Mouse (Mus musculus): ENCODE data around the gene 4933417A18Rik. TPM values are rescaled to one million over a fixed set of nuclear protein-coding genes. Genes with fewer than 3 reads are reported as not detected.
"Not testable (repeated sequence)": the region's sequence is repeated elsewhere in the genome, so short reads cannot be mapped to it uniquely, and the experiment has no call there.

4933417A18Rik gene
- polyA plus RNA-seq, 1 experiment = not detected

DNA sequence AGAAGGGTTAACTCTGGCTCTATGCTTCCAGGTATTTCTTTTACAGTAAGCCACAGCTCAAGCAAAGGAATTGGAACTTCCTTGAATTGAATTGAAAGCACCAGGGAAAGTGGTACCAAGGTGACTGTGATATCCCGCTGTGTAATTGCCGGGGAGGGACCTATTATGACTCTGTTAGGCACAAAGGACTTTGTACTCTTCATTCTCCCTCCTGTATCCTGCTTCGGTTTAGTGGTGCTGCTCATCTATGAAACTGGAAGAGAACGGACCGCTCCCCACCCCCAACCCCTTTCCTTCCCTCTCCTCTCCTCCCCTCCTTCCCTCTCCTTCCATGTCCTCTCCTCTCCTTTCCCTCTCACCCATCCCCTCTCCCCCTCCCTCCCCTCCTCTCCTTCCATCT lies 40.7 kb downstream of the 4933417A18Rik start:
- Histone ChIP-seq H3K4me2 (ENCODE audit: low read depth) (no peak overlapping the region), H3K79me2 (ENCODE audit: control insufficient read depth, insufficient read depth) (no peaks in the 10 kb centered on the region), H3ac (ENCODE audit: control insufficient read depth, insufficient read length) (no peak overlapping the region), H3K36me3 (ENCODE audit: control insufficient read depth, insufficient read depth) (no peaks in the 10 kb centered on the region), H3K27me3 (ENCODE audit: control insufficient read depth, insufficient read depth, insufficient read length) (no peaks in the 10 kb centered on the region), H3K4me3 (no peak overlapping the region)
- no peak for TF ChIP-seq E2F4 (IDR thresholded peaks at IDR 0.05; ENCODE audit: insufficient read depth)
- TF ChIP-seq TCF12 (IDR thresholded peaks at IDR 0.05; ENCODE audit: insufficient read depth, poor library complexity, severe bottlenecking) = no peak
- TF ChIP-seq POLR2A (IDR thresholded peaks at IDR 0.05; ENCODE audit: insufficient read length, low read depth) = no peak
- no peak for TF ChIP-seq CEBPB (IDR thresholded peaks at IDR 0.05; ENCODE audit: insufficient read depth, poor library complexity, severe bottlenecking)
- TF ChIP-seq USF1 (IDR thresholded peaks at IDR 0.05; ENCODE audit: low read depth) = no peak
- no peak for TF ChIP-seq MAX (IDR thresholded peaks at IDR 0.05; ENCODE audit: low read depth)
- no peak for TF ChIP-seq TCF3 (IDR thresholded peaks at IDR 0.05; ENCODE audit: insufficient read length, low read depth)
- no peak for TF ChIP-seq MYOD1 (IDR thresholded peaks at IDR 0.05; ENCODE audit: control insufficient read depth in 1 of 3, insufficient read length in 2 of 3, low read depth in 2 of 3)

- H3K4me3 ChIP-seq; H3K4me2 ChIP-seq (ENCODE audit: low read depth); H3K36me3 ChIP-seq (ENCODE audit: control insufficient read depth, insufficient read depth); H3ac ChIP-seq (ENCODE audit: control insufficient read depth, insufficient read length); H3K79me2 ChIP-seq (ENCODE audit: control insufficient read depth, insufficient read depth); H3K27me3 ChIP-seq (ENCODE audit: control insufficient read depth, insufficient read depth, insufficient read length): not testable (repeated sequence)
These were observed 41.4 kb downstream of the 4933417A18Rik start for GRCm38 (mm10) chr13:34965647-34966046.

DNA sequence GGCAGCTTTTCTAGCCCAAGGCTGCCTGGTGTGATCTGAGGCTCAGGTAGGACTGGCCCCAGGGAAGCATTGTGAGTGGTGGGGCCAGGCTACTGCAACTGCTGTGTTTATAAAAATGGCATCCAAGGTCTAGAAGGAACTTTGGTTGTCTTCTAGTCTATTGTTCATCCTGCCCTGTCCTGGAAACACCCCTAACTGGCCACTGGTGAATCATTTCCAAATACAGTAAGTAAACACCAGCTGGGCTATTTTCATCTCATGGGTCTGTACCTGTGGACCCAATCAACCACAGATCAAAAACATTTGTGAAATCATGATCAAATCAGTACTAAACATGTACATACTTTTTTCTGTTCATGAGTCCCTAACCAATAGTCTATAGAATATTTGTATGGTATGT lies 48.2 kb downstream of the 4933417A18Rik start:
- not testable (repeated sequence) for H3ac ChIP-seq (ENCODE audit: control insufficient read depth, insufficient read length); H3K79me2 ChIP-seq (ENCODE audit: control insufficient read depth, insufficient read depth); H3K27me3 ChIP-seq (ENCODE audit: control insufficient read depth, insufficient read depth, insufficient read length); H3K4me2 ChIP-seq (ENCODE audit: low read depth); H3K4me3 ChIP-seq; H3K36me3 ChIP-seq (ENCODE audit: control insufficient read depth, insufficient read depth)

- Histone ChIP-seq H3K36me3 (ENCODE audit: control insufficient read depth, insufficient read depth) (peaks cover 12% of the 10 kb centered on the region), H3K27me3 (ENCODE audit: control insufficient read depth, insufficient read depth, insufficient read length) (no peaks in the 10 kb centered on the region), H3K4me3 (no peak overlapping the region), H3K79me2 (ENCODE audit: control insufficient read depth, insufficient read depth) (no peaks in the 10 kb centered on the region), H3K4me2 (ENCODE audit: low read depth) (no peak overlapping the region), H3ac (ENCODE audit: control insufficient read depth, insufficient read length) (no peak overlapping the region)
- TF ChIP-seq POLR2A (IDR thresholded peaks at IDR 0.05; ENCODE audit: insufficient read length, low read depth) (no peak), TCF12 (IDR thresholded peaks at IDR 0.05; ENCODE audit: insufficient read depth, poor library complexity, severe bottlenecking) (no peak), E2F4 (IDR thresholded peaks at IDR 0.05; ENCODE audit: insufficient read depth) (no peak), REST (IDR thresholded peaks at IDR 0.05; ENCODE audit: insufficient read depth, insufficient read length) (no peak), TCF3 (IDR thresholded peaks at IDR 0.05; ENCODE audit: insufficient read length, low read depth) (no peak), MAX (IDR thresholded peaks at IDR 0.05; ENCODE audit: low read depth) (no peak), USF1 (IDR thresholded peaks at IDR 0.05; ENCODE audit: low read depth) (no peak), MYOD1 (IDR thresholded peaks at IDR 0.05; ENCODE audit: control insufficient read depth in 1 of 3, insufficient read length in 2 of 3, low read depth in 2 of 3) (no peak), CEBPB (IDR thresholded peaks at IDR 0.05; ENCODE audit: insufficient read depth, poor library complexity, severe bottlenecking) (no peak)
These were observed 48.9 kb downstream of the 4933417A18Rik start for GRCm38 (mm10) chr13:34973149-34973548.

DNA sequence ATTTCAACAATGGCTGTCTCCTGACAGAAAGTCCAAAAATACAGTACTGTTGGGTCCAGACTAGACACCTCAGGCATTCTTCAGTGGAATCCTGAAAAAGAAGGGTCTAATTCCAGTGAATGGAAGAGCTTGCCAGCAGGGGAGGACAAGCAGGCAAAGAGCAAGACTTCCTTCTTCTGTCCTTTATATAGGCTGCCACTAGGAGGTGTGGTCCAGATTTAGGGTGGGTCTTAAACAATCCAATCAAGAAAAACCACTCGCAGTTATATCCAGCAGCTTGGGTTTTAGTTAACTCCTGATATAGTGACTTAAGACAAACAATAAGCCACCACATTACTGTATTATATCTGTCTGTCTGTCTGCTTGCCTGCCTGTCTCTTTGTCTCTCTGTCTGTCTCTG lies 49.6 kb downstream of the 4933417A18Rik start:
- H3K4me2 ChIP-seq (ENCODE audit: low read depth) = no peak overlapping the region
- H3K36me3 ChIP-seq (ENCODE audit: control insufficient read depth, insufficient read depth) = peaks cover 16% of the 10 kb centered on the region
- no peaks in the 10 kb centered on the region for H3K27me3 ChIP-seq (ENCODE audit: control insufficient read depth, insufficient read depth, insufficient read length)
- no peaks in the 10 kb centered on the region for H3K79me2 ChIP-seq (ENCODE audit: control insufficient read depth, insufficient read depth)
- TF ChIP-seq TCF12 (IDR thresholded peaks at IDR 0.05; ENCODE audit: insufficient read depth, poor library complexity, severe bottlenecking) (no peak), SRF (IDR thresholded peaks at IDR 0.05; ENCODE audit: control insufficient read depth, insufficient read length, low read depth) (no peak), REST (IDR thresholded peaks at IDR 0.05; ENCODE audit: insufficient read depth, insufficient read length) (no peak), CEBPB (IDR thresholded peaks at IDR 0.05; ENCODE audit: insufficient read depth, poor library complexity, severe bottlenecking) (no peak), USF1 (IDR thresholded peaks at IDR 0.05; ENCODE audit: low read depth) (no peak), MAX (IDR thresholded peaks at IDR 0.05; ENCODE audit: low read depth) (no peak), POLR2AphosphoS2 (IDR thresholded peaks at IDR 0.05; ENCODE audit: insufficient read length, low read depth) (no peak), TCF3 (IDR thresholded peaks at IDR 0.05; ENCODE audit: insufficient read length, low read depth) (no peak), MYOG (IDR thresholded peaks at IDR 0.05; ENCODE audit: control insufficient read depth in 1 of 3, insufficient read depth in 1 of 3, insufficient read length in 2 of 3, low read depth in 2 of 3) (no peak), MYOD1 (IDR thresholded peaks at IDR 0.05; ENCODE audit: control insufficient read depth in 1 of 3, insufficient read length in 2 of 3, low read depth in 2 of 3) (no peak), POLR2A (IDR thresholded peaks at IDR 0.05; ENCODE audit: insufficient read length, low read depth) (no peak), E2F4 (IDR thresholded peaks at IDR 0.05; ENCODE audit: insufficient read depth) (no peak)
- no peak overlapping the region for H3ac ChIP-seq (ENCODE audit: control insufficient read depth, insufficient read length)
- H3K4me3 ChIP-seq = no peak overlapping the region

DNA sequence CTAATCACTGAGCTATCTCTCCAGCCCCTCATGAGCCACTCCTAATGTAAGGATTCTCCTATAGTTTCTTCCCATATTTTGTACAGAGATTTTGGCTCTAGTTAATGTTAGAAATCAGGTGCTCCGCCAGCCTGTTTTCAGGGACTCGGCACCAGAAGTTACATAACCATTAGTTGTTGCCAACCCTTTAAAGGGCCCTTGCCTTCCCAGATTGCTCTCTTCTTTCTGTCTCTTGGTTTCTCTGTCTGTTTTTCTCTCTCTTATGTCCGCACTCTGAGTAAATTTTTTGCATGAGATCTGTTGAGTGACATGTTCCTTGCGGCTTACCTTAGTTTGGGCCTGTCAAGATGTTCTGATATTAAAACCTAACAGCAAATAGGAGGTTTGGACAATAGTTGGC lies 51.9 kb downstream of the 4933417A18Rik start:
- Histone ChIP-seq H3ac (ENCODE audit: control insufficient read depth, insufficient read length) (no peak overlapping the region), H3K4me3 (no peak overlapping the region), H3K79me2 (ENCODE audit: control insufficient read depth, insufficient read depth) (no peaks in the 10 kb centered on the region), H3K27me3 (ENCODE audit: control insufficient read depth, insufficient read depth, insufficient read length) (no peaks in the 10 kb centered on the region), H3K36me3 (ENCODE audit: control insufficient read depth, insufficient read depth) (peaks cover 19% of the 10 kb centered on the region), H3K4me2 (ENCODE audit: low read depth) (no peak overlapping the region)
- TF ChIP-seq E2F4 (IDR thresholded peaks at IDR 0.05; ENCODE audit: insufficient read depth) = no peak
- no peak for TF ChIP-seq CEBPB (IDR thresholded peaks at IDR 0.05; ENCODE audit: insufficient read depth, poor library complexity, severe bottlenecking)
- TF ChIP-seq POLR2AphosphoS2 (IDR thresholded peaks at IDR 0.05; ENCODE audit: insufficient read length, low read depth) = no peak
- TF ChIP-seq MAX (IDR thresholded peaks at IDR 0.05; ENCODE audit: low read depth) = no peak
- TF ChIP-seq REST (IDR thresholded peaks at IDR 0.05; ENCODE audit: insufficient read depth, insufficient read length) = no peak
- TF ChIP-seq TCF3 (IDR thresholded peaks at IDR 0.05; ENCODE audit: insufficient read length, low read depth) = no peak
- TF ChIP-seq MYOG (IDR thresholded peaks at IDR 0.05; ENCODE audit: control insufficient read depth in 1 of 3, insufficient read depth in 1 of 3, insufficient read length in 2 of 3, low read depth in 2 of 3) = no peak
